Mouse (Mus musculus) small intestine, adult 2 months (tissue): ENCODE data around the gene Synj2. TPM values are rescaled to one million over a fixed set of nuclear protein-coding genes. Genes with fewer than 3 reads are reported as not detected.

Experiments
- H3K27ac ChIP-seq: fragments of 200-500 bp; 2 replicates; pipeline ENCODE4 v1.5.1; 2012; ENCODE audit warnings: low read depth, low read length, control low read depth, inconsistent platforms; ENCODE audit not compliant: insufficient read depth
- H3K27me3 ChIP-seq: fragments of 200-500 bp; 2 replicates; pipeline ENCODE4 v1.6.1; 2012; ENCODE audit warnings: mild to moderate bottlenecking, moderate library complexity, low read length, inconsistent platforms; ENCODE audit not compliant: control insufficient read depth, insufficient read depth
- H3K36me3 ChIP-seq: fragments of 200-500 bp; 2 replicates; pipeline ENCODE4 v1.6.1; 2012; ENCODE audit warnings: mild to moderate bottlenecking, low read length, control low read depth, inconsistent platforms; ENCODE audit not compliant: control insufficient read depth, insufficient read depth
- H3K4me1 ChIP-seq: fragments of 200-500 bp; 2 replicates; pipeline ENCODE4 v1.6.1; 2012; ENCODE audit warnings: low read length, inconsistent platforms, mixed read lengths; ENCODE audit not compliant: control insufficient read depth, insufficient read depth, insufficient read length
- H3K4me3 ChIP-seq: fragments of 200-500 bp; 2 replicates; pipeline ENCODE4 v1.5.1; 2012; ENCODE audit warnings: low read depth, mild to moderate bottlenecking, control low read depth, inconsistent platforms, low read length, moderate library complexity
- CTCF ChIP-seq: fragments of 200-500 bp; IDR thresholded peaks from 2 replicates; pipeline ENCODE4 v1.5.1; 2012; ENCODE audit warnings: low read depth, mild to moderate bottlenecking, control low read depth, inconsistent platforms, low read length, moderate library complexity, mixed read lengths; ENCODE audit not compliant: insufficient replicate concordance, insufficient read length; ENCODE audit errors: extremely low read depth
- POLR2A ChIP-seq: fragments of 200-500 bp; IDR thresholded peaks from 2 replicates; pipeline ENCODE4 v1.6.1; 2012; ENCODE audit warnings: low read depth, mild to moderate bottlenecking, control low read depth, inconsistent platforms, low read length, moderate library complexity
- WGBS: fragments of 180-500 bp; shearing (Covaris S2); methylation state at CpG from one replicate; pipeline ENCODE4 v1.1.7; 2018; 5-methylcytosine and 5-hydroxymethylcytosine counted together
- polyA plus RNA-seq: library from polyadenylated mRNA; depleted of rRNA; stranded (reverse); fragments of >200 nt; gene quantifications from 2 replicates; pipeline ENCODE4 v1.2.3, GENCODE M21; 2012

Gene Synj2
- polyA plus RNA-seq, 1 experiment = 3.1 TPM

DNA sequence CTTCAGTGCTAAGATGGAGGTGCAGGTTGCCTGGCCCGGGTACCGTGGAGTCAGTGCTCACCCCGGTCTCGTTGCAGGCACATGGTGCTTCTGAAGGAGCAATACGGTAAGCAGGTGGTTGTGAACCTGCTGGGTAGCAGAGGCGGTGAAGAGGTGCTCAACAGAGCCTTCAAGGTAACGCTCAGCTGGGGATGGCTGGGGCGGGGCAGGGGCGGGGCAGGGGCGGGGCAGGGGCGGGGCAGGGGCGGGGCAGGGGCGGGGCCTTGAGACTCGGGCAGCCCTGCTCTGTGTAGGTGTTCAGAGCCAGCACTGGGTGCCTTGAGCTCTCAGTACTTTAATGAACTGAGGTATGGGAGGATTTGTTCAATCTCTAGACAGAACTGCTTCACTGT is 64.2 kb downstream of the Synj2 start:
- Histone ChIP-seq H3K4me1 (peaks cover 17% of the 10 kb centered on the region), H3K36me3 (no peaks in the 10 kb centered on the region; the same call in 1 of the 2 replicates), H3K4me3 (no peak overlapping the region), H3K27me3 (no peaks in the 10 kb centered on the region), H3K27ac (peak overlapping the region; percentile 44)
- TF ChIP-seq POLR2A (no peak), CTCF (no peak)
- 12% methylated on average over 14 of the region's 14 CpGs for WGBS

GRCm38 (mm10) chr17:6005638-6006471 is 64.8 kb downstream of the Synj2 start:
- peak overlapping the region; percentile 44 for H3K27ac ChIP-seq
- WGBS = 34% methylated on average over 14 of the region's 14 CpGs
- H3K27me3 ChIP-seq = no peaks in the 10 kb centered on the region
- H3K4me3 ChIP-seq = no peak overlapping the region
- H3K4me1 ChIP-seq = peaks cover 17% of the 10 kb centered on the region
- H3K36me3 ChIP-seq = peaks cover 4% of the 10 kb centered on the region
- no peak for TF ChIP-seq CTCF
- TF ChIP-seq POLR2A = no peak

DNA sequence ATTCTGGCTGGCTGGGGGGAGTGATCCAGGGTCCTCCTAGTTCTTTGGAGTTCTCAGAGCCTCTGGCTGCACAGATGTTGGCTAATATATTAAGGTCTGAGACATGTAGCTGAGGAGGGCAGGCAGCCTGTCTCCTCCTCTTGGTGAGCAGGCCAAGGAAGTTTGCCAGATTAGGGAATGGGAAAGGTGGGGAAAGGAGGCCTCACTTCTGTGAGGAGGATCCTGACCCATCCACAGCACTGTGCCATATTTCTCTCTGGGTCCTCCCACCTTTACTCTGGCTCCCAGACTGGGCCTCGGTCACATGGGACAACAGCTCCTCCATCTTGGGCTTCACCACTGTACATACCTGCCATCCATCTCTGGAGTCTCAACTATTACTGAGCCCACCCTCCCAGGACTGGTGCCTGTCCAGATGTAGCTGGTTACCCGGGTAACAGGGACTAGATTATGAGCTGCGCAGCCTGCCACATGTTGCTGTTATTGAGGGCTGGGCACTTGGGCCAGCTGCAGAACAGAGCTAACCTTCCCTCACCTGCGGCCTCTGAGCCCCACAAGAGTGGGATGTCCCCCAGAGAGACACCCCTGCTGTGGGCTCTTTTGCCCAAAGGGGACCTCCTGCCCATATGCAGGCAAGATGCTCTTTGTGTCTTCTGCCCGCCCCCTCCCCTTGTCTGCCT is 66.2 kb downstream of the Synj2 start:
- no peak overlapping the region for H3K4me3 ChIP-seq
- H3K27me3 ChIP-seq = no peaks in the 10 kb centered on the region
- peaks cover 17% of the 10 kb centered on the region for H3K4me1 ChIP-seq
- H3K36me3 ChIP-seq = peaks cover 5% of the 10 kb centered on the region
- 96% methylated on average over 5 of the region's 5 CpGs for WGBS
- no peak for TF ChIP-seq CTCF
- TF ChIP-seq POLR2A = no peak
- no peak overlapping the region for H3K27ac ChIP-seq

DNA sequence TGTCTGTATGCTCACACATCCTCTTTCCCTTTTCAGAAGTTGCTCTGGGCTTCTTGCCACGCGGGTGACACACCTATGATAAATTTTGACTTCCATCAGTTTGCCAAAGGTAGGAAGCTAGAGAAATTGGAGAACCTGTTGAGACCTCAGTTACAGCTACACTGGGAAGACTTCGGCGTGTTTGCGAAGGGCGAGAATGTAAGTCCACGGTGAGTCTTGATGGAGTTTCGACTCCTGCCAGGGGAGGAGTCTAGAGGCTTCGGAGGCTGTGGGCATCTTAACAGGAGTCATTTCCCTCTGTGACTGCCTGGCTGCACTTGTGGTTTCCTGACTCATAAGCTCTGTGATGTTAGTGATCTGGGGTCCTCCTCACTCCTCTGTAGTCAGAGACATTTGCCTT is 66.8 kb downstream of the Synj2 start:
- Histone ChIP-seq H3K36me3 (peaks cover 5% of the 10 kb centered on the region), H3K27ac (no peak overlapping the region), H3K4me3 (no peak overlapping the region), H3K4me1 (peaks cover 17% of the 10 kb centered on the region), H3K27me3 (no peaks in the 10 kb centered on the region)
- WGBS = 70% methylated on average over 9 of the region's 9 CpGs
- TF ChIP-seq CTCF (no peak), POLR2A (no peak)

- peaks cover 17% of the 10 kb centered on the region for H3K4me1 ChIP-seq
- WGBS = 66% methylated on average over 11 of the region's 11 CpGs
- H3K27ac ChIP-seq = peak overlapping the region; percentile 31; the same call in 1 of the 2 replicates
- TF ChIP-seq POLR2A = no peak
- no peak for TF ChIP-seq CTCF
- no peaks in the 10 kb centered on the region for H3K27me3 ChIP-seq
- H3K4me3 ChIP-seq = no peak overlapping the region
- peaks cover 5% of the 10 kb centered on the region for H3K36me3 ChIP-seq
Observed at GRCm38 (mm10) chr17:6008590-6008989, 67.5 kb downstream of the Synj2 start.

- Histone ChIP-seq H3K27ac (no peak overlapping the region), H3K4me1 (peaks cover 17% of the 10 kb centered on the region), H3K27me3 (no peaks in the 10 kb centered on the region), H3K36me3 (peaks cover 5% of the 10 kb centered on the region), H3K4me3 (no peak overlapping the region)
- no peak for TF ChIP-seq CTCF
- TF ChIP-seq POLR2A = no peak
- 94% methylated on average over 4 of the region's 4 CpGs for WGBS
Observed at GRCm38 (mm10) chr17:6009606-6010005, 68.5 kb downstream of the Synj2 start.

DNA sequence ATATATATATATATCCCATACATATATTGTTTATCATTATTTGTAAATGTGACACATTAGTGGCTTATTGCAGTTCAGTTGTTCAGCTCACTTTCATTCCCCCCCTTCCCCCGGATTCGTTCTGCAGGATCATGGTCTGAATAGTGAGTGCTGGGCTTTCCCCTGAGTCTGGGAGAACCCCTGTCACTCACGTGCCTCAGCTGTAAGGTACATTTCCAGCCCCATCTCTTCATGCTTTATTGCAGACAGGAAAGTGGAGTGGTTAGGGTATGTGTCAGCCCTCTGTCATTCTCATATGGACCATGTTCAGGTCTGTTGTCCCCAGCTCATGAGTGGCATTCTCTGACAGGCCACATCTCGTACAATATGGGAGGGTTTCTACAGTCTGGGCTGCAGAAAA is 72.0 kb downstream of the Synj2 start:
- Histone ChIP-seq H3K36me3 (peaks cover 5% of the 10 kb centered on the region), H3K4me3 (no peak overlapping the region), H3K27me3 (no peaks in the 10 kb centered on the region), H3K4me1 (peaks cover 4% of the 10 kb centered on the region; the same call in 1 of the 2 replicates), H3K27ac (no peak overlapping the region)
- no peak for TF ChIP-seq POLR2A
- TF ChIP-seq CTCF = no peak
- WGBS = 90% methylated on average over 4 of the region's 4 CpGs

- Histone ChIP-seq H3K4me3 (no peak overlapping the region), H3K27me3 (no peaks in the 10 kb centered on the region), H3K27ac (no peak overlapping the region), H3K36me3 (peaks cover 5% of the 10 kb centered on the region), H3K4me1 (peaks cover 4% of the 10 kb centered on the region; the same call in 1 of the 2 replicates)
- TF ChIP-seq POLR2A = no peak
- WGBS = 86% methylated on average over 4 of the region's 4 CpGs
Observed at GRCm38 (mm10) chr17:6014985-6015384, 73.9 kb downstream of the Synj2 start.
